Mouse (Mus musculus): ENCODE measurements around the gene Bbs2. TPM values are rescaled to one million over a fixed set of nuclear protein-coding genes. Genes with fewer than 3 reads are reported as not detected.

Gene Bbs2
- total RNA-seq (2012; rRNA removed) (7.3 and 10.0 TPM in 2 replicates), total RNA-seq (2014; rRNA removed) (10.4 and 13.0 TPM in 2 replicates), polyA plus RNA-seq (2012; ENCODE audit: insufficient read length, low read depth) (12.0 and 13.1 TPM in 2 replicates)

DNA sequence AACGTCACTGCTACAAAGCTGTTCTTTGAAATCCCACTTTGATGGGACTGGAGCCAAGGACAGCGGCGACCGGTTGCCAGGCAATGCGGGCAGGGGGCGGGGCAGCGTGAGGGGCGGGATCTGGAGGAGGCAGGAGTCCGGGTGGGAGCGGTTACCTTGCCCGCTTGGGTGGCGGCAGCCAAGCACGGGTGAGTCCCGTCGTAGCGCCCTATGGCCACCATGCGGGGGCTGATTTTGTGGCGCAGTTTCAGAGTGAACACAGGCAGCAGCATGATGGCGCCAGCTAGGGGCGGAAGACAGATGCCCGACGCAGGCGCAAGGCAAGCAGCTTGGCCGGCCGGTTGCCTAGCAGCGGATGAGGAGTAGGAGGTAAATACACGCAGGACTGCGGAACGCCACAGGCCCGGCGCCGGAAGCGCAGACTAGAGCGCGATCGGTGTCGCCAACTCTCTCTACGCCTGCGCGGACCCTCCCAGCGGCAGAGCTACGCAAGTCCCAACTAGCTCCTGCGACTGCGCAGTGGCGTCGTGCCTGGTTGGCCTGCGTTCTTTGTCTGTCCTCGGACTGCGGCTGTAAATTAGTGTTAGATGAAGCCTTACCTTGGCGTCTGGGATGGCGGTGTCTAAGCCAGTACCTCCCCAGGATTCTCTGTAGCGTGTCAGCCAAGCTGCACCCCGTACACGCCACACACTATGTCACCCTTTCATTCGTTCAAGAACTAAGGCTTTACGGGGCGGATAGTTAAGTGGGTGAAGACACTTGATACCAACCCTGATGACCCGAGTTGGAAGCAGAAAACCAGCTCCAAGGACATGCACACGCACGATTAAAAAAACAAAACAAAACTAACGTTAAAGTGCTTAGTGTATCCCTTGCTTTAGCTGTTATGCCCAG, at the start of gene Bbs2:
Bbs2 (minus strand) TSS at position 848 of the 894 bp plus-strand sequence.
- Histone ChIP-seq H3K27ac (ENCODE audit: insufficient read depth, low read depth) (peak within 1 kb of the TSS; percentile 54), H3K4me2 (ENCODE audit: insufficient read depth, low read depth, poor library complexity, severe bottlenecking) (peak within 1 kb of the TSS; percentile 77), H3K9me3 (replicated peaks; ENCODE audit: low read length) (no peaks in the 10 kb centered on the region), H3K36me3 (replicated peaks in 1 of 2; ENCODE audit: control insufficient read depth in 1 of 2, insufficient read depth in 1 of 2, low read length in 1 of 2) (no peaks in the 10 kb centered on the region), H3K79me2 (replicated peaks; ENCODE audit: control insufficient read depth, extremely low read depth, insufficient read depth, poor library complexity, severe bottlenecking) (no peaks in the 10 kb centered on the region), H3K4me1 (ENCODE audit: control insufficient read depth in 1 of 2, insufficient read depth in 2 of 2) (peaks cover 2 to 25% of the 10 kb centered on the region in 2 experiments; a peak in 3 of 4 replicates), H3K9ac (ENCODE audit: insufficient read depth, low read depth) (peak within 1 kb of the TSS; percentile 75), H3K4me3 (replicated peaks in 1 of 3; ENCODE audit: low read depth in 2 of 3, low read length in 2 of 3, poor library complexity in 1 of 3) (peak within 1 kb of the TSS; percentile 60 to 67 (median 62)), H3K27me3 (replicated peaks) (peaks cover 31% of the 10 kb centered on the region)
- peak; percentile 99 for DNase-seq (ENCODE audit: extremely low read depth)
- dilution Hi-C loops (cut with MboI; ENCODE audit: extremely low pct_ligation_motif_present, extremely low pct_unique_long_range_greater_than_20kb, low sequenced_read_pairs): no loop called here
- in situ Hi-C loops (cut with MboI; ENCODE audit: low pct_ligation_motif_present, low pct_unique_long_range_greater_than_20kb, low sequenced_read_pairs): no loop called here
- TF ChIP-seq PAX5 (IDR thresholded peaks at IDR 0.05; ENCODE audit: low read length): no peak
- TF ChIP-seq HCFC1 (IDR thresholded peaks at IDR 0.05; ENCODE audit: low read depth, low read length): peak; percentile 85
- TF ChIP-seq USF2 (conservative IDR thresholded peaks at IDR 0.05; ENCODE audit: low read depth, low read length): no peak
- peak; percentile 64 for TF ChIP-seq MAX (IDR thresholded peaks at IDR 0.05; ENCODE audit: low read length)
- no peak for TF ChIP-seq BHLHE40 (IDR thresholded peaks at IDR 0.05; ENCODE audit: low read depth, low read length)
- no peak for TF ChIP-seq JUND (conservative IDR thresholded peaks at IDR 0.05; ENCODE audit: low read depth, low read length)
- no peak for TF ChIP-seq ZNF384 (IDR thresholded peaks at IDR 0.05; ENCODE audit: low read depth, low read length)
- no peak for TF ChIP-seq RCOR1 (conservative IDR thresholded peaks at IDR 0.05; ENCODE audit: low read depth, low read length)
- no peak for TF ChIP-seq EP300 (IDR thresholded peaks at IDR 0.05; ENCODE audit: low read length)
- TF ChIP-seq POLR2A (IDR thresholded peaks at IDR 0.05; ENCODE audit: low read depth, low read length): peak; percentile 93
- TF ChIP-seq TBP (conservative IDR thresholded peaks at IDR 0.05; ENCODE audit: low read depth, low read length): no peak; the same call in 1 of the 2 replicates
- TF ChIP-seq ZKSCAN1 (IDR thresholded peaks at IDR 0.05; ENCODE audit: borderline replicate concordance, low read depth, low read length): no peak
- no peak for TF ChIP-seq CHD2 (IDR thresholded peaks at IDR 0.05; ENCODE audit: low read length)
- no peak for TF ChIP-seq JUN (IDR thresholded peaks at IDR 0.05; ENCODE audit: insufficient read depth, low read depth, low read length)
- TF ChIP-seq NELFE (IDR thresholded peaks at IDR 0.05; ENCODE audit: low read depth, low read length): peak; percentile 85
- TF ChIP-seq IRF4 (IDR thresholded peaks at IDR 0.05; ENCODE audit: low read depth, low read length): peak; percentile 25; the same call in 1 of the 2 replicates
- no peak; the same call in 1 of the 2 replicates for TF ChIP-seq GABPA (IDR thresholded peaks at IDR 0.05; ENCODE audit: insufficient replicate concordance, low read depth, low read length)
- TF ChIP-seq RAD21 (IDR thresholded peaks at IDR 0.05; ENCODE audit: low read depth, low read length): no peak
- TF ChIP-seq NRF1 (IDR thresholded peaks at IDR 0.05; ENCODE audit: low read depth, low read length): peak; percentile 99
- peak; percentile 77; the same call in 1 of the 2 replicates for TF ChIP-seq TCF12 (IDR thresholded peaks at IDR 0.05; ENCODE audit: low read depth, low read length)
- TF ChIP-seq KAT2A (IDR thresholded peaks at IDR 0.05; ENCODE audit: insufficient replicate concordance, low read length): peak; percentile 55; the same call in 1 of the 2 replicates
- 0 out of 2 replicates have a peak, but pooled peaks have one; percentile 26 for TF ChIP-seq ETS1 (conservative IDR thresholded peaks at IDR 0.05; ENCODE audit: low read depth, low read length)
- no peak; the same call in 1 of the 2 replicates for TF ChIP-seq MEF2A (IDR thresholded peaks at IDR 0.05; ENCODE audit: borderline replicate concordance, low read depth, low read length)
- TF ChIP-seq SIN3A (IDR thresholded peaks at IDR 0.05; ENCODE audit: low read length): peak; percentile 90
- TF ChIP-seq ZMIZ1 (IDR thresholded peaks at IDR 0.05; ENCODE audit: low read depth, low read length): peak; percentile 63
- TF ChIP-seq CHD1 (IDR thresholded peaks at IDR 0.05; ENCODE audit: low read depth, low read length): no peak
- no peak for TF ChIP-seq MYC (IDR thresholded peaks at IDR 0.05; ENCODE audit: low read depth, low read length)
- TF ChIP-seq POLR2AphosphoS2 (IDR thresholded peaks at IDR 0.05; ENCODE audit: low read depth, low read length): peak; percentile 58; the same call in 1 of the 2 replicates
- TF ChIP-seq SMC3 (IDR thresholded peaks at IDR 0.05; ENCODE audit: low read depth, low read length): no peak
- peak; percentile 88; the same call in 1 of the 2 replicates for TF ChIP-seq MXI1 (IDR thresholded peaks at IDR 0.05; ENCODE audit: low read depth, low read length)
- TF ChIP-seq UBTF (IDR thresholded peaks at IDR 0.05; ENCODE audit: low read depth, low read length): no peak
- no peak for TF ChIP-seq E2F4 (IDR thresholded peaks at IDR 0.05; ENCODE audit: insufficient replicate concordance, low read depth, low read length)
- peak in 1 of 2 experiments; percentile 44; a peak in 2 of 4 replicates for TF ChIP-seq CTCF (conservative IDR thresholded peaks at IDR 0.05 in 1 of 2, IDR thresholded peaks at IDR 0.05 in 1 of 2; ENCODE audit: low read depth in 2 of 2, low read length in 2 of 2)
- no peak for TF ChIP-seq MAZ (IDR thresholded peaks at IDR 0.05; ENCODE audit: low read depth, low read length)
- peak; percentile 95 for TF ChIP-seq ELF1 (IDR thresholded peaks at IDR 0.05; ENCODE audit: low read depth, low read length)
- no peak for TF ChIP-seq ZC3H11A (IDR thresholded peaks at IDR 0.05; ENCODE audit: low read depth, low read length)
- no peak for TF ChIP-seq MAFK (IDR thresholded peaks at IDR 0.05; ENCODE audit: insufficient replicate concordance, low read length)

Data from CH12.LX (cell line).